Mouse (Mus musculus) thymus, adult 2 months (tissue): Measurements from ENCODE around the gene Tmem81.

Source experiments
- CTCF ChIP-seq: fragments of 200-500 bp; IDR thresholded peaks from 2 replicates; pipeline ENCODE4 v1.5.1; 2012; ENCODE audit warnings: mild to moderate bottlenecking, control low read depth, low read length, moderate library complexity, borderline replicate concordance; ENCODE audit not compliant: control insufficient read depth, poor library complexity, insufficient read depth; ENCODE audit errors: extremely low read depth
- POLR2A ChIP-seq: fragments of 200-500 bp; IDR thresholded peaks from 2 replicates; pipeline ENCODE4 v1.6.1; 2012; ENCODE audit warnings: mild to moderate bottlenecking, low read length, control low read depth, moderate library complexity; ENCODE audit not compliant: control insufficient read depth, poor library complexity, insufficient read depth; ENCODE audit errors: extremely low read depth

DNA sequence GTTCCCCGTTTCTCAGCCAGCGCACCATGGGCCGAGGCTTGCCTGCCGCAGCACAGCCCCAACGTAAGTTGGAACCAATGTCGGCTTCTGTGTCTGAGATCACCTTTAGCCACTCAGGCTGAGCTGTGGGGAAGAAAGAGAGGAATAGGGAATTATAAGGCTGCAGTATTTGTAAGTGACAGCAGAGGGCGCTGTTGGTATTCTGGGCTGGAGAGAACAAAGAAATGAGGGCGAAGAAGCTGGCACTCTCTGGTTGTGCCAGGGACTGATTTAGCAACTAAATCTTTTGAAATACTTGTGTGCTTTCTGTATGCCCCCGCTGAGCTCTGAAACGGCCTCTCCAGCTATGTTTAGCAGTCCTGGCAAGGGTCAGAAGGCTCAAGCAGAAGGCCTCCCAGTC, 19.8 kb downstream of the Tmem81 start:
- no peak for TF ChIP-seq POLR2A
- TF ChIP-seq CTCF, result no peak; the same call in 1 of the 2 replicates
